Mouse (Mus musculus): Measurements from ENCODE around the gene Gne.

DNA sequence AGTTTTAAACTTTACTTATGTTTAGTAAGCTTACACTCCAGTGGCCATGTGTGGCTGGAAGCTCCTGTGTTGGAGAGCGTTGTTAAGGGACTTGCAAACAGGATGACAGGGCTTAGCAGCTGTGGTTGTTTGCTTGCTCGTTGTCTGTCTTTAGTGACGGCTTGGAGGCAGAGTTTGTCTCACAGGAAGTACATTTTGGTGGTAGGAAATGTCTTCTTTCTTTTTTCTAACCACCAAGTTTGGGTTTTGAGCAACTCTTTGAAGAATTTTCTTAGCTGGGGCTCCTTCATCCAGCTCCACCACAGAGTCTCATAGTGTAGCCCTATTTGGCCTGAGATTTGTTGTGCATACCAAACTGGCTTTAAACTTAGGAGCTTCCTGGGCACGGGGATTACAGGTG is 61.7 kb downstream of the Gne start:
- TF ChIP-seq CTCF (IDR thresholded peaks at IDR 0.05; ENCODE audit: insufficient read depth, low read depth, low read length) (no peak), POLR2A (IDR thresholded peaks at IDR 0.05; ENCODE audit: insufficient read depth, low read depth, low read length) (no peak)

Measured in olfactory bulb, adult 2 months (tissue).